Mouse (Mus musculus) heart, adult 2 months (tissue): ENCODE measurements around the gene L3mbtl4.

Experiments
- CTCF ChIP-seq: fragments of 200-600 bp; IDR thresholded peaks from 2 replicates; pipeline ENCODE4 v1.8.1; 2022; ENCODE audit warnings: antibody characterized with exemption, mild to moderate bottlenecking, moderate library complexity
- EP300 ChIP-seq: fragments of 200-500 bp; IDR thresholded peaks from 2 replicates; pipeline ENCODE4 v1.6.1; 2011; ENCODE audit warnings: low read depth, low read length, control low read depth; ENCODE audit not compliant: insufficient read depth
- POLR2A ChIP-seq: fragments of 200-500 bp; IDR thresholded peaks from 2 replicates; pipeline ENCODE4 v1.6.1; 2011; ENCODE audit warnings: mild to moderate bottlenecking, low read depth, low read length, control low read depth; ENCODE audit not compliant: insufficient read depth

GRCm38 (mm10) chr17:68320940-68321339 lies 47.3 kb downstream of the L3mbtl4 start:
- TF ChIP-seq POLR2A, result no peak
- TF ChIP-seq CTCF, result no peak
- no peak for TF ChIP-seq EP300
